Mouse (Mus musculus): ENCODE measurements around the gene G6pc. TPM values are rescaled to one million over a fixed set of nuclear protein-coding genes. Genes with fewer than 3 reads are reported as not detected.
A peak's percentile ranks its signal among the peaks of the same experiment; 100 is the strongest.
"Not testable (repeated sequence)": the region's sequence is repeated elsewhere in the genome, so short reads cannot be mapped to it uniquely, and the experiment has no call there.

G6pc gene
- polyA plus RNA-seq, 1 experiment from 2014 or later, result not detected

GRCm38 (mm10) chr11:101330961-101331360, 36.4 kb upstream of the G6pc start:
- not testable (repeated sequence) for H3K27me3 ChIP-seq (replicated peaks; ENCODE audit: control insufficient read depth, insufficient read depth, low read length); H3K9me3 ChIP-seq (ENCODE audit: control insufficient read depth, low read length); DNase-seq (ENCODE audit: low spot score); H3K9ac ChIP-seq (ENCODE audit: low read depth, low read length); H3K4me1 ChIP-seq (ENCODE audit: control insufficient read depth, insufficient read depth, low read length); H3K4me3 ChIP-seq (ENCODE audit: low read depth, low read length); ATAC-seq (ENCODE audit: low read depth); H3K36me3 ChIP-seq (ENCODE audit: control insufficient read depth, insufficient read depth, low read length); H3K4me2 ChIP-seq (ENCODE audit: low read depth, low read length)
- peak overlapping the region; percentile 72 for H3K27ac ChIP-seq (replicated peaks; ENCODE audit: low read depth, low read length)
- 89% methylated on average over 3 of the region's 6 CpGs for WGBS

DNA sequence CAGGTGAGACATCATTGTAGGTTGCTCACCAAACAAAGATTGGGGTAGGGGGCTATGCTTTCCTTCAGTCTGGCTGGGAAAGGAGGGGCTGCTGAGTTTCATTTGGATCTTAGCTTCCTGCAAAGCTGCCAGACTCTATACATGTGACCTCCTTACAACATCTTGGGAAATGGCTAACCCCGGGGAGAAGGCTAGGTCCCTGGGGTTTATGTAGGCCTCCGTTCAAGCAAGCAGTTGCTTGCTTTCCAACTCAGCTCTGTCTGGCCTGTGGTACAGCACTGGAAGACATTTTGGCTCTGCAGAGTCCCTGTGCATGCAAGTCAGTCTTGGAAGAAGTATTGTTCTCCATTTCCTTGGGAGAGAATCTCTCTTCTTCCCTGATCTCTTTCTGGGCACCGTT, 34.8 kb upstream of the G6pc start:
- no peak overlapping the region for H3K27ac ChIP-seq (replicated peaks; ENCODE audit: low read depth, low read length)
- peaks cover 8% of the 10 kb centered on the region for H3K4me1 ChIP-seq (ENCODE audit: control insufficient read depth, insufficient read depth, low read length)
- H3K4me2 ChIP-seq (ENCODE audit: low read depth, low read length), result no peak overlapping the region
- H3K9ac ChIP-seq (ENCODE audit: low read depth, low read length), result no peak overlapping the region
- H3K36me3 ChIP-seq (ENCODE audit: control insufficient read depth, insufficient read depth, low read length), result no peaks in the 10 kb centered on the region
- 73% methylated on average over 3 of the region's 3 CpGs for WGBS
- H3K9me3 ChIP-seq (ENCODE audit: control insufficient read depth, low read length), result no peaks in the 10 kb centered on the region
- DNase-seq (ENCODE audit: low spot score) (no peak), ATAC-seq (ENCODE audit: low read depth) (no peak)
- H3K27me3 ChIP-seq (replicated peaks; ENCODE audit: control insufficient read depth, insufficient read depth, low read length), result no peaks in the 10 kb centered on the region
- H3K4me3 ChIP-seq (ENCODE audit: low read depth, low read length), result no peak overlapping the region

- Histone ChIP-seq H3K4me1 (ENCODE audit: control insufficient read depth, insufficient read depth, low read length) (peaks cover 14% of the 10 kb centered on the region), H3K4me3 (ENCODE audit: low read depth, low read length) (no peak overlapping the region), H3K36me3 (ENCODE audit: control insufficient read depth, insufficient read depth, low read length) (no peaks in the 10 kb centered on the region), H3K4me2 (ENCODE audit: low read depth, low read length) (no peak overlapping the region), H3K9me3 (ENCODE audit: control insufficient read depth, low read length) (no peaks in the 10 kb centered on the region), H3K27ac (replicated peaks; ENCODE audit: low read depth, low read length) (no peak overlapping the region), H3K27me3 (replicated peaks; ENCODE audit: control insufficient read depth, insufficient read depth, low read length) (no peaks in the 10 kb centered on the region), H3K9ac (ENCODE audit: low read depth, low read length) (no peak overlapping the region)
- DNase-seq (ENCODE audit: low spot score), result no peak
- ATAC-seq (ENCODE audit: low read depth), result no peak
- WGBS, result 23% methylated on average over 10 of the region's 10 CpGs
Measured at GRCm38 (mm10) chr11:101334023-101334422, 33.3 kb upstream of the G6pc start.

DNA sequence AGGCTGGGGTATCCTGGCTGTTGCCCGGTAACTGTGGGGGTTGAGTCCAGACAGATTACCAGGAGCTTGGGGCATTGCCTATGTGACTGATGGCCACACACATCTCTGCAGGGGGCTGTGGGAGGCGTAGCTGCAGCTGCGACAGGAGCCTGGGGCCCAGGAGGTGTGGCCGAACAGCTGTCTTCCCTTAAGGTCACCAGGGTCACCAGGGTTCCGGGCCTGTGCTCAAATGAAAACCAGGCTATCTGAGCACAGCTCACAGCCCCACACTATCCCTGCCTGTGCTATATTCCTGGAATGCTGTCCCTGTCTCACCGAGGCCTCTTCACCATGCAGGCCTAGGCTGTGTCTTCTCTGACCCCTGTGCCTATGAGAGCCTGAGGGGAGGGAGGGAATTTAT, 32.8 kb upstream of the G6pc start:
- Histone ChIP-seq H3K4me1 (ENCODE audit: control insufficient read depth, insufficient read depth, low read length) (peaks cover 14% of the 10 kb centered on the region), H3K36me3 (ENCODE audit: control insufficient read depth, insufficient read depth, low read length) (no peaks in the 10 kb centered on the region), H3K27ac (replicated peaks; ENCODE audit: low read depth, low read length) (no peak overlapping the region), H3K27me3 (replicated peaks; ENCODE audit: control insufficient read depth, insufficient read depth, low read length) (no peaks in the 10 kb centered on the region), H3K4me2 (ENCODE audit: low read depth, low read length) (no peak overlapping the region), H3K4me3 (ENCODE audit: low read depth, low read length) (no peak overlapping the region), H3K9me3 (ENCODE audit: control insufficient read depth, low read length) (no peaks in the 10 kb centered on the region), H3K9ac (ENCODE audit: low read depth, low read length) (no peak overlapping the region)
- ATAC-seq (ENCODE audit: low read depth), result no peak
- no peak for DNase-seq (ENCODE audit: low spot score)
- 14% methylated on average over 4 of the region's 6 CpGs for WGBS

GRCm38 (mm10) chr11:101335685-101336084, 31.7 kb upstream of the G6pc start:
- peaks cover 14% of the 10 kb centered on the region for H3K4me1 ChIP-seq (ENCODE audit: control insufficient read depth, insufficient read depth, low read length)
- no peak overlapping the region for H3K27ac ChIP-seq (replicated peaks; ENCODE audit: low read depth, low read length)
- DNase-seq (ENCODE audit: low spot score), result no peak
- H3K9me3 ChIP-seq (ENCODE audit: control insufficient read depth, low read length), result no peaks in the 10 kb centered on the region
- no peak overlapping the region for H3K9ac ChIP-seq (ENCODE audit: low read depth, low read length)
- 89% methylated on average over 9 of the region's 9 CpGs for WGBS
- H3K27me3 ChIP-seq (replicated peaks; ENCODE audit: control insufficient read depth, insufficient read depth, low read length), result no peaks in the 10 kb centered on the region
- no peaks in the 10 kb centered on the region for H3K36me3 ChIP-seq (ENCODE audit: control insufficient read depth, insufficient read depth, low read length)
- no peak overlapping the region for H3K4me3 ChIP-seq (ENCODE audit: low read depth, low read length)
- H3K4me2 ChIP-seq (ENCODE audit: low read depth, low read length), result no peak overlapping the region
- ATAC-seq (ENCODE audit: low read depth), result no peak

DNA sequence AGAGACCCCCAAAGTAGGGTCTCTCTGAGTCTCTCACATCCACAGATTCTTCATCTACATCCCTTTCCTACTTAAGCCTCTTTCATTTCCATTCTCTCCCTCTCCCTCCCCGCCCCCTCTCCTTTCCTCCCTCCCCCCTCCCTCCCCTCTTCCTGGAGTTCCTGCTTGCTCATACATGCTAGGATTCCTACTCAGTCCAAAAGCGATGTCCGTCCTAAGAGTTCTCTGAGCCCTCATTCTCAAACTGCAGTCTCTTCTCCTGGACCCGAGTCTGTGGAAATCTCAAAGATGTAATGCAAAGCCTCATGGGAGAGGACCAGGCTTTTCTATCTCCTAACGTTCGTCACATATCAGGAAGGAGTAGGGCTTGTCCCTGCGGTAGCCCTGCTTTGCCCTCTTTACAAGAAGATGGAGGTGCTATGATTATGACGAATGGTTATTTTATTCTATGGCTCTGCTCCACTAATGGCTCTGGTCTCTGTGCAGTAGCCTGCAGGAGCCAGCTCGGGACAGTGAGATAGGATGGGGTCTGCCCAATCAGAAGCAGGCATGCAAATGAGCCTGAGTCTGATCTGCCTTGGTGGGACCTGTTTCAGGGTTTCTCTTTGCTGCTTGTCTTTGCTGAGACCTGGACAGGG, 29.1 kb upstream of the G6pc start:
- WGBS, result 2% methylated on average over 9 of the region's 9 CpGs
- peak overlapping the region; percentile 18 for H3K4me3 ChIP-seq (ENCODE audit: low read depth, low read length)

GRCm38 (mm10) chr11:101347083-101347775, 20.1 kb upstream of the G6pc start:
- Histone ChIP-seq H3K9me3 (ENCODE audit: control insufficient read depth, low read length) (peaks cover 6% of the 10 kb centered on the region; the same call in 1 of the 2 replicates), H3K4me2 (ENCODE audit: low read depth, low read length) (no peak overlapping the region), H3K27ac (replicated peaks; ENCODE audit: low read depth, low read length) (no peak overlapping the region), H3K27me3 (replicated peaks; ENCODE audit: control insufficient read depth, insufficient read depth, low read length) (no peaks in the 10 kb centered on the region), H3K4me3 (ENCODE audit: low read depth, low read length) (no peak overlapping the region), H3K9ac (ENCODE audit: low read depth, low read length) (no peak overlapping the region), H3K36me3 (ENCODE audit: control insufficient read depth, insufficient read depth, low read length) (no peaks in the 10 kb centered on the region), H3K4me1 (ENCODE audit: control insufficient read depth, insufficient read depth, low read length) (no peaks in the 10 kb centered on the region)
- DNase-seq (ENCODE audit: low spot score) (no peak), ATAC-seq (ENCODE audit: low read depth) (no peak)
- 71% methylated on average over 10 of the region's 10 CpGs for WGBS

More for the DNA sequence above, 29.1 kb upstream of the G6pc start:
- H3K9ac ChIP-seq (ENCODE audit: low read depth, low read length), result 0 out of 2 replicates have a peak overlapping the region, but pooled peaks have one; percentile 30
- DNase-seq (ENCODE audit: low spot score) (peak; percentile 84), ATAC-seq (ENCODE audit: low read depth) (peak; percentile 91)
- H3K4me1 ChIP-seq (ENCODE audit: control insufficient read depth, insufficient read depth, low read length), result peaks cover 14% of the 10 kb centered on the region
- no peaks in the 10 kb centered on the region for H3K36me3 ChIP-seq (ENCODE audit: control insufficient read depth, insufficient read depth, low read length)
- peak overlapping the region; percentile 49 for H3K4me2 ChIP-seq (ENCODE audit: low read depth, low read length)
- H3K27me3 ChIP-seq (replicated peaks; ENCODE audit: control insufficient read depth, insufficient read depth, low read length), result no peaks in the 10 kb centered on the region
- peak overlapping the region; percentile 10; the same call in 1 of the 2 replicates for H3K27ac ChIP-seq (replicated peaks; ENCODE audit: low read depth, low read length)
- H3K9me3 ChIP-seq (ENCODE audit: control insufficient read depth, low read length), result no peaks in the 10 kb centered on the region

DNA sequence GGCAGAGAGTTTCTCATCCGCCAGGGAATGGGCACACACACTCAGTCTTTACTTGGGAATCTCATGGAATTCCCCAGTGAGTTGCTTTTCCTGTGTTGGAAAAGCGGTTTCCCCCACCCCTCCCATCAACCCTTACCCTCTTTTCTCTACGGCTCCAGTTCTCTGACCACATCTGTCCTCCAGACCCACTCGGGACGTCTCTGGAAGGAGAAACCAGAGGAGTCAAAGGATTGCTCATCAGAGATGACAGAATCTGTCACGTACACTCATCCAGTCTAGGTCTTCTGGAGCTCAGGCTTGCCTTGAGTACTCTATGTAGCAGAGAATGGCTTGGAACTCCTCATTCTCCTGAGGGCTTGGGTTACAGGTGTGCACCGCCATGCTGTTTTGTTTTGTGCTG, 18.6 kb upstream of the G6pc start:
- no peaks in the 10 kb centered on the region for H3K27me3 ChIP-seq (replicated peaks; ENCODE audit: control insufficient read depth, insufficient read depth, low read length)
- peaks cover 6% of the 10 kb centered on the region; the same call in 1 of the 2 replicates for H3K9me3 ChIP-seq (ENCODE audit: control insufficient read depth, low read length)
- no peak overlapping the region for H3K4me3 ChIP-seq (ENCODE audit: low read depth, low read length)
- H3K36me3 ChIP-seq (ENCODE audit: control insufficient read depth, insufficient read depth, low read length), result no peaks in the 10 kb centered on the region
- DNase-seq (ENCODE audit: low spot score) (peak; percentile 45), ATAC-seq (ENCODE audit: low read depth) (no peak)
- peak overlapping the region; percentile 48; the same call in 1 of the 2 replicates for H3K27ac ChIP-seq (replicated peaks; ENCODE audit: low read depth, low read length)
- no peaks in the 10 kb centered on the region for H3K4me1 ChIP-seq (ENCODE audit: control insufficient read depth, insufficient read depth, low read length)
- no peak overlapping the region for H3K9ac ChIP-seq (ENCODE audit: low read depth, low read length)
- 50% methylated on average over 7 of the region's 7 CpGs for WGBS
- no peak overlapping the region for H3K4me2 ChIP-seq (ENCODE audit: low read depth, low read length)

Measured in embryonic facial prominence, embryonic 14.5 days (tissue).